Mouse (Mus musculus): ENCODE results near the gene Tex50.
"Not testable (repeated sequence)": the region's sequence is repeated elsewhere in the genome, so short reads cannot be mapped to it uniquely, and the experiment has no call there.

Gene Tex50

DNA sequence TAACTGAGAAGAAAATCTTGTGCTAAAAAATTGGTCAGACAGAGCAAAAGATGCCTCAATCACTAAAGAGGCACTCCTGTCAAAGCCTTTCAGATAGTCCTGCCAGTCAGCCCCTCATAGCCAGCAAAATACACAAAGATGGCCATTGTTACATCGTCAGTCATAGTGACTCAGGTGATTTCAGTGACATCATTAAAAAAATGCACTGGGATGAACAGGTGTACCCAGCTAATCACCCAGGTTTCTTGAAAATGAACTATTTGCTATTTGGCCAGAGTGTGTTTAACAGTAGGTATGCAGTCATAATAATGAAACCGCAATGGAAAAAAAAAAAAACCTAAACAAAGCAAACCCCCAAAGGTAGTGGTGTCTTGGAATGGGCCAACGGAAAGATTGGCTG, at the start of gene Tex50:
Tex50 (minus strand) TSS at position 101 of the 400 bp plus-strand sequence.
- DNase-seq = no peak

DNA sequence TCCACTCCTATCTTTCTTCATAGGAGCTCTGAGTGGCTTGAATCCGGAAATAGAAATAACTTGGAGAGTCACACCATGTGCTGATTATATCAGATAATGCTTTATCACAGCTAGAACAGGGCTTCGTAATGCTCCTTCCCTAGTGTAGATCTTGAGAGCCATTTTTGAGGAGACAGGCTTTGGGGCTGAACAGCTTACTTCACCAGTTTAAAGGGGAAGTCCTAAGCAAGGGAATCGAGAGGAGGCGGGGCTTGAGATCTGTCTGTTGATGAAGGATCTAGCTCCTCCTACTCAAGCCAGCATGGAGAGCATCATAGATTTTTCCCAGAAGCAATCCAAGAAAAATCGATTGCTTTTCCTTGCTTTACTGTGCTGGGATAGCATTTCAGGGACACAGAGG, 40.7 kb upstream of the Tex50 start:
- DNase-seq = no peak

DNA sequence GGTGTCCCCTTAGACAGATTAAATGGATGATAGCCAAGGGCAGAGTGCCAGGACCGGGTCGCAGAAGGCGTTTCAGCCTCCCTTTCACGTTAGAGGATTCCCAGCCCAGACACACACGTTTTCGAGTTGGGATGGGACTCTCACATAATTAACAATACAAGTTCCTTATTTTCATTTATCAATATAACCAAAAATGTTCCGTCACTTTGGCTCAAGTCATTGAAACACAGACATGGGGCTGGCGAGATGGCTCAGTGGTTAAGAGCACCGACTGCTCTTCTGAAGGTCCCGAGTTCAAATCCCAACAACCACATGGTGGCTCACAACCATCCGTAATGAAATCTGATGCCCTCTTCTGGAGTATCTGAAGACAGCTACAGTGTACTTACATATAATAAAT, 37.2 kb upstream of the Tex50 start:
- not testable (repeated sequence) for DNase-seq

DNA sequence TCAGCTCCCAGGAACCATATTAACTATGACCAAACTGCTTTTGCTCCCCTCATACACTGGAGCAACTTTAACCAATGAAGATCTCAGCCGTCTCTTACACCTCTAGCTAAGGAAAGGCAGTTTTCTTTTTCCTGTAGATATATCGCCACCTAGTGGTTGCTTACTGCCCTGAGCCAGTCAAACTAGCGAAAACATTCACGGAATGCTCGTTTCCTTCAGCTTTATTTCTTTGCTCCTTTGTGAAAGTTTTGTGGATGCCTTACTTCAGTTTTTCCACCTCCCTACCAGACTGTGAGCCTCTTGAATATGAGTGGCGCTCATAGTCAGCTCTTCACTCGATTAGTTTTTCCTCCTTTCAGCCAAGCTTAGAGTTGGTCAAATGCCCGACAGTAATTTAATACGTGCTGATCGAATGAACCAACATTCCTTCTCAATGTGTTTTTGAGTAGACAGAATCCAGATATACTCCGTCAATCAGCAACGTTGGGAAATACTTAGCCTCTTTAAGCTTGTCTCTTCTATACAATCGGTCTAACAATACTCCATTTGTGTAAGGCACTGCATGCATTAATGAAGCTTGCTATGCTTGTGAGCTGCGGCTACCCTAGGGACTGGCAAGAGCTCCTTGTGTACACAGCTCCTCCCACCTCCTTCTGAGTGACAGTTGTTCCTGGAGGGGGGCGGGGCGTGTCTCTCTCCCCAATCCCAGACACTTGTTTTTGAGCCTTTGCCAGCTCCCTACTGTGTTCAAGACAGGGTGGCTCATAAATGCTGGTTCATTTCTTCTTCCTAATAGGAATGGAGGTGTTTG, 36.6 kb upstream of the Tex50 start:
- DNase-seq = peak; percentile 76 to 85

DNA sequence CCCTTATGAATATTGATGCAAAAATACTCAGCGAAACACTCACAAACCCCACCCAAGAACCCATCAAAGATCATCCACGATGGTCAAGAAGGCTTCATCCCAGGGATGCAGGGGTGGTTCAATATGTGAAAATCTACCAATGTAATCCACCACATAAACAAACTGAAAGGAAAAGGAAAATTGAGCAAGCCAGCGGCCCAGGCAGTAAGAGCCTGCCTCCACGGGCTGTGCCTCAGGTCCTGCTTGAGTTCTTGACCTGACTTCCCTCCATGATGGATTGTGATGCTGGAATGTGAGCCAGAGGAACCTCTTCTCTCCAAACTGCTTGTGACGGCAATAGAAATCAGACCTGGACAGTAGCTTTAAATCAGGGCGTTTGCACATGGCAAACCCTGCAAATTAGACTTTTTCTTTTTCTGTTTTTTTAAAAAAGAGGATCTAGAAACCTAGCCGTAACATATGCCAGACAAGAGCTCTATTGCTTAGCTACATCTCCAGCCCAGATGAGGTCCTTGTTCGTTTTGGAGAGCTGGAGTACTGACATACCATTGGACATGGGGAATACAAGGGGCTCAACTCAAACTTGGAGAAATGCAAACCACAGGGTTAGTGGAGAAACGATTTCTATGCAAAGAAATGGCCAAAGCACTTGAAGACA, 31.3 kb upstream of the Tex50 start:
- no peak for DNase-seq

DNA sequence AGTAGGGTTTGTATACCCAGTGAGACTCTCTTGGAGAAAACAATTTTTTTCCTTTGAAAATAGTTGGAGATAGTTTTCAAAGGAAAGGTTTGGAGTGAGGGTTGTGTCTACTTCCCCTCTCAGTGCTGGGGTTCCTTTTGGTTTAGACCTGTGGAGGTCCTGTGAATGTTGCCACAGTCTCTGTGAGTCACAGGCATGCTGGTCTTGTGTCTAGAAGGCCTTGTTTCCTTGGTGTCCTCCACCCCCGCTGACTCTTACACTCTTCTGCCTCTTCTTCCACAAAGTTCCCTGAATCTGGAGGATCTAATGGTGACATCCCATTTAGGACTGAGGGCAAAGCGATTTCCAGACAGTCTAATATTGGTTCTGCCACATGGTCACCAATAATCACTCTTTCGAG, 26.3 kb upstream of the Tex50 start:
- DNase-seq = no peak

DNA sequence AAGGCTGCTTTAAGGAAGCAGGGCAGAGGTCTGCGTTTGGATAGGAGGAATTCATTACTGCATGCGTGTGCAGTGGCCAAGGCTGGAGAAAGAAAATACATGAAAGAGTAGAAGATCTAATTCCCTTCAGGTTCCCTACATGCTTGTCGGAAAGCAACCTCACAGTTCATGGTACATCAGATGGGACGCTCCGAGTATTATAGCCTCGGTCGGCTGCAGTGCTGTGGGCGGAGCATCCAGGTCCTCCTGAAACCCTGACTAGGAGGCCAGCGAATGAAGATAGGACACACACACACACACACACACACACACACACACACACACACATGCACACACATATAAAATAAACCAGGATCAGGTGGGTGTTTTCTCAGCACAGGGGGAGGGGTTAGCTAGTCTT, 24.6 kb upstream of the Tex50 start:
- DNase-seq = no peak

DNA sequence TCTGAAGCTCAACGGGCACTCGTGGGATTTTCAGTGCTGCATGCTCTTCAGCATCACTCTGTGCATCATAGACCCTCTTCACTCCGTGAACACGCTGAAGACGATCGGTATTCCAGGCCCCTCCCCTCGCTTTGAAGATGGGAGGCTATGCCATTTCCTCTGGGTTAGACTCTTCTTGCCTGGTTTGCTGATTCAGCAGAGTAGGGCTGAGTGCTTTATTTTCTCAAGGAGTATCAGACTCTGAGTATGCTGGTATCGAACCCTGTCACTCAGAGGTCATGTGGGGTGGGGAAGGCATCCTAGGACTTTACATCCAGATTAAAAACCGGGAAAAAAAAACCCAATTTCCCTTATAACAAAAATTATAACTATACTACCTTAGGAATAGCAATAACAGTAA, 23.3 kb upstream of the Tex50 start:
- no peak for DNase-seq

DNA sequence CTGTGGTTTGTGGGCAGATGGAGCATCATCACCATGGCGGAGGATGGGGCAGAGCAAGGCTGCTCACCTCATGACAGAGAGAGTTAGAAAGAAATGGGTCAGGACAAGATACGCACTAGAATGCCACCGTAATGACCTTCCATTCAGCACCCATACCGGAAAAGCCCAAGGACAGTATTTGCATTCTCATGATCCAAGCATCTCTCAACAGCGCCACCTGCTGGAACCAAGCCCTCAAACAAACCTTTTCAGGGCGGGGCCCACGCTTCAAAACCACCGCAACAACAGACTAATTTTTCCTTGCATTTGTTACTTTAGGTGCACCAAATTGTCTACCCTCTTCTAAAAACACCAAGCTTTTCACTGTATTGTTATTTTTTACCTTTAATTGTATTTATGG, 21.6 kb upstream of the Tex50 start:
- DNase-seq = peak; percentile 41 to 55

DNA sequence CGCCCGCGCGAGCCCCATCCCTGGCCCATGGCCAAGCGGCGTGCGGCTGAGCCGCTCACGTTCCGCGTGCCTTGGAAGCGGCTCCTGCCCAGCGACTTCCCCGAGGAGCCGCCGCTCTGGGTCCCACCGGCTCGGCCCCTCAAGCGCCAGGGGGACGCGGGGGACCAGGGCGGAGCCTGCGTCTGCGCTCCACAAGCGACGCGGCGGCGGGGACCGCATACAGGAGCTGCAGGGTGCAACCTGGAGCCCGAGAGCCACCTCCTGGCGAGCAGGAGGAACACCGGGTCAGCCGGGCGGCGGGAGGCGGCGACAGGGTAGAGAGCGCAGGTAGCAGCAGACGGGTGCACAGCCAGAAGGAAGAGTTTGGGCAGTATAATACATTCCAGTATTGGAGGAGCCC, 11.5 kb upstream of the Tex50 start:
- peak; percentile 67 to 79 for DNase-seq

DNA sequence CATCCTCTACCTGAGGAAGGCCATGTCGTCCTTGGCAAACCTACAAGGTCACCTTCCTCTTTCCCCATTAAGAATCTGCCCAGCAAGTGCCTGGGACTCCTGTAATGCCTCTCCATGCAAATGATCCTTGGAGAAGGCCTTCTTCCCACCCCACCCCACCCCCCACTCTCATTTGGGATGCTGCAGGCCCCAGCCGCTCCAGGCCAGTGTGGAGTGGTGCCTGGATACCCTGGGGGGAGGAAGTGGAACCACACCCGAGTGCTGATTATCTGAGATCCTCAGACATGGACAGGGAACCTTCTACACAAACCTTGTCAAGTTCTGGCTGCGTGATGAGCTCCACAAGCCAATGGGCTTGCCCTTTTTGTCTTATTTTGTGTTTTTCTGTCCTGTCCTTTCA, 1.2 kb upstream of the Tex50 start:
- no peak for DNase-seq

DNA sequence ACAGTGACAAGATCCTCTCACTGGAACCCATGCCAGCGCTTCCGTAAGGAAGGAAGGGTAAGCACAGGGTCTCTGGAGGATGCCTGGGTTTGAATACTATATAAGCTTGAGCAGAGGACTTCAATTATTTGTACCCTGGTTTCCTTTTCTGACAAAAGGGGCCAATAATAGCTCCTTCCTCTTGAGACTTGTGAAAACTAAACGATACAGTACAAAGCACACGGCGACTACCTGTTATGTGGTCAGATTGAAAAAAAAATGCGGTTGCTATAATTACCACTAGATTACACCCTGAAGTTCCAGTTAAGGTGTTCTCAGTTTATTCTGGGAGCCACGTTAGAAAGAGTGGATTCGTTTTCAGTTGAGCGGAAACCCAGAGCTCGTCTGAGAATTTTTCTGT, 2.6 kb downstream of the Tex50 start:
- DNase-seq = no peak

DNA sequence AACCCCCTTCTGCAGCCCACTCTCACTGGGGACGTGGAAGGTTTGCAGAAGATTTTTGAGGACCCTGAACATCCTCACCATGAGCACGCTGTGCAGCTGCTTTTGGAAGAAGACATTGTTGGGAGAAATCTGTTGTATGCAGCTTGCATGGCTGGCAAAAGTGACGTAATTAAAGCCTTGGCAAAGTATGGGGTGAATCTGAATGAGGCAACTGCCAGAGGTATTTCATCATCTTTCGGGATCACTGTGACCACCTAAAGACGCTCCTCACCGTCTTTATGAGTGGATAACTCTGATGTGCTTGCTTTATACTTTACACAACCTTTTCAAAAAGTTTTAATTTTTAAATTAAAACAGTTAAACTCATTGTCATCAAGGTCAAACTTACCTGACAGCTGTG, 8.0 kb downstream of the Tex50 start:
- no peak for DNase-seq

DNA sequence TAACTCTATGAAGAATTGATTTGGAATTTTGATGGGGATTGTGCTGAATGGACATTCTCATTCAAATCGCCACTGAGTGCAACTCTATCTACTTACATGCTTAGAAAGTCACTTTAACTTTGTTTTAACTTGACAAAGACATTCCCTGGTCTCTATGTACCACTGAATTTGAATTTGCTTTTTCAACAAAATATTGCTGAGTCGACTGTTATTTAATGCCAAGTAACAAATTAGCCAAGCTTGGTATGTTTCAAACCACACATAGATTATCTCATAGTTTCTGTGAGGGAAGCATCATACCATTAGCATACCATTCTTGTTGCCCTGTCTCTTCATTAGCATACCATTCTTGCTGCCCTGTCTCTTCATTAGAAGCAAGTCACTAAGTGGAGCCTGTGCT, 11.2 kb downstream of the Tex50 start:
- DNase-seq = no peak

DNA sequence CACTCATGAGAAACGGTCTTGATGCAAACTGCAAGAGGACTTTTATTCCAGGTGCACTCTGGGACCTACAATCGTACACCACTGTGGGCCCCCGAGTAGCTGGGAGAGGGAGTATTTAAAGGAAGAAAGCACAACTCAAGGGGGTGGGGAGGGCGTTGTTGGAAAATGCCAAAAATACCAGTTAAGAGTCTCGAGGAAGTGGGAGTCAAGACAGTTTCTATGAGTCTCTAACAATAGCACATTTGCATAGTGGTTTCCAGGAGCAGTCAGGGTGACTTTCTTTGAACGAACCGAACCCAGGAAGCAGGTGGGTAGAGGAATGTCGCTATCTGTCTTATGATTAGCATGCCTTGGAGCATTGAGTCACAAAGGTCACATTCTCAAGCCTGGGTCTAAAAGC, 13.5 kb downstream of the Tex50 start:
- DNase-seq = not testable (repeated sequence)

DNA sequence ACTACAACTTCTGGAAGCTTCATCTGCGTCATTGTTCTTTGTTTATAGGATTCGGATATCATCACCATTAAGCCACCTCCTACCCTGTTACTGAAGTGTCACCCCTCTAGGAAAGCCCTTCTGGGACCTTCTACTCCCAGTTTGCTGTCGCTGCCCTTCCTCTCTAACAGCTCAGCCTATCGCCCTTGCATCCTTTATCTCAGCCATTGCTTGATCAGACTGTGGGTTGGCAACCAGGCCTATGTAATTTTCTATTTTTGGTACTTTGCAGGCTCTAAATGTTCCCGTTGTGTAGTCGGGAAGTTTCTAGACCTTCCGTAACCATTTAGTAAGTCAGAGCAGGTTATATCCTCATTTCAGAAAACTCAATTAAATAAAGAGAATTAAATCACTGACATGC, 15.9 kb downstream of the Tex50 start:
- DNase-seq = no peak

DNA sequence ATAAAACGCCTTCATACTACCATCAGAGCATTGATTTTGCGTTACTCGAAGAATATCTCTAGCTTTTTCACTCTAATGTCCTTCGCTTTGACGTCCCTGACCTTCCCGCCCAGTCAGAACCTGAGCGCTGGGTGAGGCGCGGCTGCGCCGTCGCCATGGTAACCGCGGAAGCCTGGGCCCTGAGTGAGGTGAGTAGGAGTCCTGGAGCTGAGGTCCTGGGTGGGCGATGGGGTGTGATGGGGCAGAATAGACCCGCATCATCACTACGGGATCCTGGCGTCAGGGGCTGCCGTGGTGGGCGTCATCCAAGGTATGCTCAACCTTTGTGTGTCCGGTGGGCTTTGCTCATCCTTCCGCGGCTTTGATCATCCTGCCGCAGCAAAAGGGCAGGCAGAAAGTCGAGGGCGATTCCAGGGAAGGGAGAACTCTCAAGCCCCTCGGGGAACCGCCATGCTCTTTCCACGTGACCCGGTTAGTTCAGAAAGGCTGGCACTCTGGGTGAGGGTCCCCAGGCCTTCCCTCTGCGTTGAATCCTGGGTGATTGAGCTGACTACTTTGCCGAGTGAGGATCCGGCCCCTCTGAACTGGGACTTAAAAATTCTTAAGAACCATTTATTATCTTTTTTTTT, 16.5 kb downstream of the Tex50 start, which contains the start of gene Ankrd45:
Ankrd45 (plus strand) TSS at position 161 of the 629 bp plus-strand sequence.
- DNase-seq = peak; percentile 7 to 47

DNA sequence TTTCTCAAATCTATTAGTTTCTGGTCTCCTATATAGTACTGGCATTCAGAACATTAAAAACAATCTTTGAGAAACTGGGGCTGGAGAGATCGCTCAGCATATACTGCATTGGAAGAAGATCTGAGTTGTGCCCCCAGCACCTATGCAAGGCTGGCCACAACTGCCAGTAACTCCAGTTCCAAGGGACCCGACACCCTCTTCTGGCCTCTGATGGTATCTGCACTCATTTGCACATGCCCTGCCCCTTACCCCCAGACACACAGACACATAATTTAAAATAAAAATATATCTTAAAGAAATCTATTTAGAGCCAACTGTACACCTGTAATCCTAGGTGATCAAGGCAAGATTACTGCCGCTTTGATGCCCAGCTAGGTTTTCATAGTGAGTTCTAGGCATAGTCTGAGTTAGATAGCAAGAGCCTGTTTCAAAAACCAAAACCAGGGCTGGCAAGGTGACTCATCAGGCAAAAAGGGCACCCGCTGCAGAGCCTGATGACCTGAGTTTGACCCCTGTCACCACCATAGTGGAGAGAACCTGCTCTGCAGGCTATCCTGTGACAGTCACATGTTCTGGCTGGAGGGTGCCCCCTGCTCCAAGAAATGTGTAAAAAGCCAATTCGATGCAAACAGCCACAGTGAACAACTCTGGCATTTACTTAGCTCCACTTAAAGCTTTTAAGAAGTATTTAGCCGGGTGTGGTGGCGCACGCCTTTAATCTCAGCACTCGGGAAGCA, 18.9 kb downstream of the Tex50 start:
- DNase-seq = peak in 1 of 2 experiments; percentile 14

DNA sequence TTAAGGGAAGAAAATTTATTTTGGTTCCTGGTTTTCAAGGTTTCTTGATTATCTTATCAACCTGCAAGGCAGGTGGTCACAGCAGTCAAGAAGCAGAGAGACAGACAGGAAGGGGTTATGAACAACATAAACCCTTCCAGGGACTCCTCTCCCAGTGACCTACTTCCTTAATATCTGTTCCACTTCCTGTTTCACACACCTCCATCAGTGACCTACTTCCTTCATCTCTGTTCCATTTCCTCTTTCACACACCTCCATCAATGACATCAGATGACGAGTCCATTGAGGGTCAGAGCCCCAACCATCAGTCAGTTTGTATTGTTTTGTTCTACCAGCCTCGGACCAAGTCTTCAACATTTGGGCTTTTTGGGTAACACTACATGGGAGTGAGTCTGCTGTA, 19.6 kb downstream of the Tex50 start:
- DNase-seq = no peak

DNA sequence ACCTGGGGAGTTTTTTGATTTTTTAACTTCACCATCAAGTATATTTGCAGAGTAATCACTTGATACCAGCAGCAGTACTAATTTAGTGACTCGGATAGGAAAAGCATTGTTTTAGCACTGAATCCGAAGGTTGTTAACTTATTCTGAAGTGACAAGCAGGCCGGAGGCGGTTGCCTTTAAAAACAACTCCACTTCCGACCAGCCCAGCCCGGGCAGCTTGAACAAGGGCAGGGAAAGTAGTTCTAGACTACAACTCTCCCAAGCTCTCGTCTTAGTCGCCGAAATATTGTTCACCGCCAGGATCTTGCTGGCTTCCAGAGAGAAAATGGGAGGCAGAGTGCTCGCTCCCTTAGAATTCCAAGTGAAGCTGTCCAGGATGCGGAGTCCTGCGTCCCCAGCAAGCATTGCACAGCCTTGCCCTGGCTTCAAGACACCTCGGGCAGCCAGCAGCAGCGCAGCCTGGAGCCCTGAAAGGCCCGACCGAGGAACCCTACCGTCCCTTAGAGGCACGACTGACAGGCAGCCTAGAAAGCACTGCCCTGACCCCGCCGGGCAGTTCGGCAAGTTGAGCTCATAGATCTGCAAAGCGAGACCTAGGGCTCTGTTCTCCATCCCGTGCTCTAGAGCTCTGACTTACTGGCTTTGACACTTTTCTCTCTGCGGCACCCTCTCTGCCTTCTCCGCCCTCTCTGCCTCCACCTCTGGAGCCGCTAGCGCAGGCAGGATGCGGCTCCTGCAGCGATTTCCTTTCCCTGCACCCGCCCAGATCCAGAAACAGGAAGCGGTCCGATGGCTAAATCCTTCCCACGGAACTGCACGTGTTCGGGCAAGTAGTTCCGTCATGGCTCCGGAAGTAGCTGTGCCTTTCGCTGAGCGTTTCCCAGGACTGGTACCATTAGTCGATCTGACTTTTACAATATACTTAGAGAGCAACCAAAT, 28.1 kb downstream of the Tex50 start, which contains the start of gene Klhl20:
Klhl20 (minus strand) TSS at position 786 of the 939 bp plus-strand sequence.
- DNase-seq = peak; percentile 93 to 94

DNA sequence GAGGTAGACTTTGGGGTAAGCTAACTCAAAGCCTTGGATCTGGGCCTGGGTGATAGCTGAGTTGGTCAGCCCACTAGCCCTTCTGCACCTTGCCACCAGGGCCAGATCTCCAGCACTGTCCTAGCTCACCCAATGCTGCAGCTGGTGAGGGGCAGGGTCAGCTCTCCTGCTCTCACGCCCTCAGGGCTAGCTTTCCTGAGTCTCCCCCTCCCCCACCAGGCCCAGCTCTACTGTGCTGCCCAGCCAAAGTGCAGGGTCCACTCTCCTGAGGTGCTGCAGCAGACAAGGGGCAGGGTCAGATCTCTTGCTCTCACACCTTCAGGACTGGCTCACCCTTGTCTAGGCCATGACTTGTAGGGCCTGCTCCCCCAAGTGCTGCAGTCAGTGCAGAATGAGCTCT, 32.7 kb downstream of the Tex50 start:
- no peak for DNase-seq

Measured in lung, adult 18-20 months (tissue).